Mouse (Mus musculus) testis, adult 2 months (tissue): ENCODE measurements around the gene Snd1. TPM values are rescaled to one million over a fixed set of nuclear protein-coding genes. Genes with fewer than 3 reads are reported as not detected.

Source experiments
- H3K27ac ChIP-seq: fragments of 200-500 bp; 2 replicates; pipeline ENCODE4 v1.5.1; 2012; ENCODE audit warnings: low read depth, low read length; ENCODE audit not compliant: control insufficient read depth, insufficient read depth
- H3K27me3 ChIP-seq: fragments of 200-500 bp; 2 replicates; pipeline ENCODE4 v1.6.1; 2012; ENCODE audit warnings: mild to moderate bottlenecking, low read length, moderate library complexity; ENCODE audit not compliant: control insufficient read depth, insufficient read depth
- H3K36me3 ChIP-seq: fragments of 200-500 bp; 2 replicates; pipeline ENCODE4 v1.6.1; 2012; ENCODE audit warnings: mild to moderate bottlenecking, low read length; ENCODE audit not compliant: control insufficient read depth, insufficient read depth
- H3K4me1 ChIP-seq: fragments of 200-500 bp; 2 replicates; pipeline ENCODE4 v1.6.1; 2012; ENCODE audit warnings: low read length; ENCODE audit not compliant: control insufficient read depth, insufficient read depth
- H3K4me3 ChIP-seq: fragments of 200-500 bp; 2 replicates; pipeline ENCODE4 v1.5.1; 2012; ENCODE audit warnings: low read depth, mild to moderate bottlenecking, low read length, moderate library complexity, mixed read lengths; ENCODE audit not compliant: control insufficient read depth
- CTCF ChIP-seq: fragments of 200-500 bp; IDR thresholded peaks from 2 replicates; pipeline ENCODE4 v1.5.1; 2012; ENCODE audit warnings: low read depth, mild to moderate bottlenecking, inconsistent platforms, low read length, moderate library complexity; ENCODE audit not compliant: control insufficient read depth, insufficient read depth, insufficient replicate concordance
- POLR2A ChIP-seq: fragments of 200-500 bp; IDR thresholded peaks from 2 replicates; pipeline ENCODE4 v1.6.1; 2012; ENCODE audit warnings: low read depth, mild to moderate bottlenecking, inconsistent platforms, low read length, moderate library complexity; ENCODE audit not compliant: control insufficient read depth
- polyA plus RNA-seq: library from polyadenylated mRNA; depleted of rRNA; stranded (reverse); fragments of >200 nt; gene quantifications from 2 replicates; pipeline ENCODE4 v1.2.3, GENCODE M21; 2012

Gene Snd1
- polyA plus RNA-seq, 1 experiment: 11.4 TPM

DNA sequence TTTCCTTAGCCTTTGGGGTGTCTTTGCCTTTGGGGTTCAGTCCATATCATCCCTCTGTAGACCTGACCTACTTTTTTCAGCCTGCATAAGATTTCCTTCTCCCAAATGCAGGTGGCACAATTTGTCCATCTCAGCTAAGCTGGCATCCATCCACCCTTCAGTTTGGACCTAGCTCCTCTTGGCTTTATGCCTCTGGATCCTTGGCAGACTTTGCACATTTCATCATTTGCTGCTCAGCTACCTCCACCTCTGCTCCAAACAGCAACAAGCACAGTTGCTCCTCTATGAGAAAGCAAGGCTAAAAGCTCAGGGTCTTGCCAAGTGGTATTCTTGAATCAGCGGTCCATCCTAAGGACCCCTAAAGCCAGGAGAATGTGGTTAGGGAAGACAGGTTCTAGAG, 500.2 kb downstream of the Snd1 start:
- peaks cover 2% of the 10 kb centered on the region for H3K4me1 ChIP-seq
- H3K4me3 ChIP-seq: no peak overlapping the region
- no peaks in the 10 kb centered on the region for H3K36me3 ChIP-seq
- TF ChIP-seq CTCF (no peak), POLR2A (no peak)
- no peaks in the 10 kb centered on the region; the same call in 1 of the 2 replicates for H3K27me3 ChIP-seq
- H3K27ac ChIP-seq: no peak overlapping the region

GRCm38 (mm10) chr6:28978031-28978430, 503.1 kb downstream of the Snd1 start:
- Histone ChIP-seq H3K36me3 (no peaks in the 10 kb centered on the region), H3K4me1 (peaks cover 15% of the 10 kb centered on the region), H3K27ac (no peak overlapping the region), H3K27me3 (no peaks in the 10 kb centered on the region; the same call in none of the 2 replicates), H3K4me3 (no peak overlapping the region)
- TF ChIP-seq CTCF: no peak
- no peak for TF ChIP-seq POLR2A

GRCm38 (mm10) chr6:28978881-28979280, 503.9 kb downstream of the Snd1 start:
- H3K27me3 ChIP-seq: no peaks in the 10 kb centered on the region; the same call in none of the 2 replicates
- TF ChIP-seq POLR2A (no peak), CTCF (no peak)
- H3K4me3 ChIP-seq: no peak overlapping the region
- no peak overlapping the region for H3K27ac ChIP-seq
- H3K36me3 ChIP-seq: no peaks in the 10 kb centered on the region
- H3K4me1 ChIP-seq: peaks cover 15% of the 10 kb centered on the region

- Histone ChIP-seq H3K27me3 (no peaks in the 10 kb centered on the region; the same call in none of the 2 replicates), H3K4me1 (peaks cover 15% of the 10 kb centered on the region), H3K36me3 (no peaks in the 10 kb centered on the region), H3K27ac (no peak overlapping the region), H3K4me3 (no peak overlapping the region)
- no peak for TF ChIP-seq POLR2A
- no peak for TF ChIP-seq CTCF
These were observed 504.6 kb downstream of the Snd1 start for GRCm38 (mm10) chr6:28979586-28979985.

GRCm38 (mm10) chr6:28980219-28980618, 505.3 kb downstream of the Snd1 start:
- no peak overlapping the region for H3K4me3 ChIP-seq
- no peaks in the 10 kb centered on the region; the same call in none of the 2 replicates for H3K27me3 ChIP-seq
- peaks cover 15% of the 10 kb centered on the region for H3K4me1 ChIP-seq
- H3K36me3 ChIP-seq: no peaks in the 10 kb centered on the region
- H3K27ac ChIP-seq: no peak overlapping the region
- TF ChIP-seq POLR2A: no peak
- no peak for TF ChIP-seq CTCF

GRCm38 (mm10) chr6:28980750-28981584, 506.0 kb downstream of the Snd1 start:
- Histone ChIP-seq H3K36me3 (no peaks in the 10 kb centered on the region), H3K4me1 (peaks cover 15% of the 10 kb centered on the region), H3K27ac (no peak overlapping the region), H3K27me3 (no peaks in the 10 kb centered on the region; the same call in none of the 2 replicates), H3K4me3 (peak overlapping the region; percentile 35)
- TF ChIP-seq POLR2A (no peak), CTCF (no peak)

DNA sequence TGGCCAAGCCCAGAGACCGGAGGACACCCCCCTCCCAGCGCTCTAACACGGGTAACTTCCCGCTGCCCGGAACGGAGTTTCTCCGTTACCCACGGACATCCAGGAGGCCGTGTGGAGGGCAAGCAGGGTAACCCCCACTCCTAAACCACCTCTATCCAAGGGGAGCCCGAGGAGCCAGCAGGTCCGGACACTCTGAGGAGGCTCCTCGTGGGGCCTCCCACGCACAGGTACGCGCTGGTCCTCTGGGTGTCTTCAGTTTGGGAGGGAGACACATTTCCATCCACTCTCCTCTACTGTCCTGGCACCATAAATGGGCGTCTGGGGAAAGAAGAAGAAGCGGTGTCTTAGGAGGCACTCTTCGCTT, 506.6 kb downstream of the Snd1 start:
- Histone ChIP-seq H3K36me3 (no peaks in the 10 kb centered on the region), H3K4me1 (peaks cover 15% of the 10 kb centered on the region), H3K4me3 (no peak overlapping the region), H3K27ac (no peak overlapping the region), H3K27me3 (no peaks in the 10 kb centered on the region; the same call in none of the 2 replicates)
- TF ChIP-seq POLR2A: no peak
